Mouse (Mus musculus) skeletal muscle tissue, adult 2 months (tissue): ENCODE data around the gene Acr.

Experiments
- DNase-seq: peaks from one replicate; pipeline ENCODE4 v3.0.0-alpha.2; 2012; ENCODE audit warnings: low read depth, low spot score

Acr gene

DNA sequence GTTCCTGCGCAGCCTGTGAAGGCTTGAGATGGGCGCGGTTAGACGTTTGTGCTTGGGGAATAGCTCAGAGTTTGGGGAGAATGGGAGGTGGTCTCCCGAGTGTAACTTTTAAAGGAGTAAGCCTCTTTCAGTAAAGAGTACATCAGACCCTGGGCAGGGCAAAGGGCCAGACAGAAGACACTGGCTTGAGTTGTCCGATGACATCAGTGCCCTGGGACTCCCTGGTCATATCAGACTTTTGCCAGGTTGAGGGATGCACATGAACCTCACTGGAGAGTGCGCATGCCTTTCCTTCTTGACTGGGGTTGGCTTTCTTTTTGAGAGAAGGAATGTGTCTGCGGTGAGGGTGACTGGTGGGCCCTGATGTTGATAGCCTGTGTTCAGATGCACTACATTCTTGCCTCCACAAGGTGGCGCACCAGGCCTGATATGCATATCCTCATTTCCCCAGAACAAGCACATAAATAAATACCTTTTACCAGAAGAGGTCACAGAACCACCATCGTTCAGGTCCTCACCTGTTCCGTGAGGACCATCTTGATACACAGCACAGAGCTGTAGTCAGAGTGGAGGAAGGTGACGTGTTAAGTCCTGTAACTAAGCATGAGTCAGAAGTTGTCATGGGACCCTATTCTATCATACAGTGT is 54.3 kb downstream of the Acr start:
- DNase-seq = peak; percentile 5

DNA sequence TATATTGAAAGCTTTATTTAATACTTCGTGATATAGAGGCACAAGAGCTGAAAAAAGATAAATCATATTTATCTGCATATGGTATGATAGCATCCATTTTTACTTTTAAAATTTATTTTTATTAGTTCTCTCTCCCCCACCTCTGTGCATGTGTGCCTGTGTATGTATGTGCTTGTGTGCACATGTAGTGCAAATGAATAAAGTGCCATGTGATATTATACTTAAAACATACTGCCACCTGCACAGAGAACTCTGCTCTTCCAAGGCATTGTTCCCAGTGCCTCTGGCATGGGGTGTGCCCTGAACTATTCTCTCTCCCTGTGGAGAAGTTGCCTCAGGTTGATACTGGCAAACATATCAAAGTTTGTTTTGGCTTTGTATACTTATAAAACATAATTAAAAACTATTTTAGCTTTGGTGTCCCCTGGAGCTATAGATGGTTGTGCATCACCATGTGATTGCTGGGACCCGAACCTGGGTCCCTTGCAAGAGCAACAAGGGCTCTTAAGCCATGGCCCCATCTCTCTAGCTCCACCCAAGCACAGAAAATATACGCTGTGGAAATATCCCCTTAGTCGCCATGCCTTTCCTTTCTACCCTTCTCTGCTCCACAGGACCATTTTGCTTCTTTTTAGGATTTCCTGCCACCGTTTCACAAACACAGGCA is 55.0 kb downstream of the Acr start:
- no peak for DNase-seq

DNA sequence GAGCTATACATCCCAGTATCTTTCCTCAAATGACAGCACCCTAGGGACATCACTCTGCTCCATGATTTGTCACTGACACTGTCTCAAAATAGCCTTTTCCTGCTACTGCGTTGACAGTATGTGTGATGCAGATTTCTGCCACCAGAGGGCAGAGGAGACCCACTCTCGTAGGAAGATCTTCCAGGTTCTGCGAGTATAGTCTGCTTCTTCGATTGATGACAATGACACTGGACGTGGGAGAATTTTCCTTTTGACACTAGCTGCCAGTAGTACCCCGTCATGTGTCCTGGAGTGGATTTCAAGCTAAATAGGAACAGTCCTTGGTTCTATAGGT is 55.5 kb downstream of the Acr start:
- peak; percentile 23 for DNase-seq
